Mouse (Mus musculus): ENCODE results near the gene Fdps.

DNA sequence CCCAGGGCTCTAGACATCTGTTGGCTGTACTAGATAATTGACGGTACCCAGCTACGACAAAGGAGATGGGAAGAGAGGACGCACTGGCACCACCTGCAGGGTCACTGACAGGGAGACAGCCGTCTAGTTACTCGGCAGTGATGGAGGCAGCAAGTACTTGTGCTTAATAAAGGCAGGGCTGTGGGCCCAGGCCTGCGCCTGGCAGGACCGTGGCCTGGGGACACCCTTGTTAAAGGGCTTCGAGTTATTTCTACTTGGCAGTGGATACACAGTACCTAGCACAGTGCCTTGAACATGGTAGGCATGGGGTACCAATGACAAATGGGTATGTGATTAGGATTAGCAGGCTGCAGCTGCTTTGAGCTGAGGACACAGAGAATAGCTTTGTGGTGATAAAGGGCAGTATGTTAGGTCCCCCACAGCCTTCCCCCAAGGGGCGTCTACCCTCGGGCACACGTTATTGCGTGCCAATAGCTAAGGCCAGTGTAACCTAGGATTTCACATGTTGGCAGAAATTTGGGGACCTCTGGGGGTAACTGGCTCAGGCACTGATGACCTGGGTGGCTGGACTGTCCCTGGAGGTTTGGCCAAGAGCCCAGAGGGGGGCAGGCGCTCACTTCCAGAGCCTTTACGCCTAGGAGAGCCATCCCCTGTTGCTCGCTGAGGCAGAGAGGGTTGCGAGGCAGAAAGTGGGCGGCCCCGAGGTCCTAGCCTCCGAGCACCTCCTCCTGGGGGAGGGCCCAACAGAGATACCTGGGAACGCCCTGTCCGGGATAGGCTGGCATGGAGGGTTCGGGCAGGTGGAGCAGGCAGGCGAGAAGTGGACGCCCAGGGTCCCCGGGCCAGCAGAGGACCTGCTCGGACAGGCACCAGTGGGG lies 45.6 kb upstream of the Fdps start:
- TF ChIP-seq CTCF (IDR thresholded peaks at IDR 0.05; ENCODE audit: low read depth) (no peak), EP300 (IDR thresholded peaks at IDR 0.05; ENCODE audit: low read depth) (no peak)

Measured in heart, postnatal 0 days (tissue).